Mouse (Mus musculus) liver, adult 2 months (tissue): ENCODE data around the gene Nt5e.

Source experiments
- CTCF ChIP-seq: fragments of 200-500 bp; IDR thresholded peaks from 2 replicates; pipeline ENCODE4 v1.5.1; 2011; ENCODE audit warnings: low read depth, low read length, control low read depth
- POLR2A ChIP-seq: fragments of 200-500 bp; IDR thresholded peaks from 2 replicates; pipeline ENCODE4 v1.6.1; 2011; ENCODE audit warnings: low read length, control low read depth; ENCODE audit not compliant: insufficient read depth; ENCODE audit errors: extremely low read depth

DNA sequence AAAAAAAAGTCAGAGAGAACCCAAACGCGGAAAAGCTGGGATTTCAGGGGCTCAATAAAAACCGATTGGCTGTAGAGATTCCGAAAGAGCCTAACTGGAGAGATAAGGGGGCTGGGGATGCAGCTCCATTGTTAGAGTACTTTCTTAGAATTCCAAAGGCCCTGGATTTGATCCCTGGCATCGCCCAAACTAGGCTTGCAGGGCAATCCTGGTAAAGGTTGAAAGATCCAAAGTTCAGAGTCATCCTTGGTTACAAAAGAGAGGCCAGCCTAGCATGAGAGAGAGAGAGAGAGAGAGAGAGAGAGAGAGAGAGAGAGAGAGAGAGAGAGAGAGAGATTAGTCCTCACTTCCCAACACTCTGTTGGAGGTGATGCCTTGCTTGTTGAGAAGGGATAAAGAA lies 1.7 kb downstream of the Nt5e start:
- TF ChIP-seq CTCF (no peak), POLR2A (no peak)
